10 mouse cellular contexts compared by ENCODE assay signal in genomic region chr9:121079388-121080088, GRCm38 (mm10).
A peak's percentile ranks its signal among the peaks of the same experiment; 100 is the strongest.
DNase-seq lines count a peak whose midpoint lies in the region; ATAC-seq and TF ChIP-seq lines count a peak whose summit lies in the region.
"Had no signal": no experiment of that assay in that cellular context is flagged by ENCODE, and none has a peak within 500 bp of the region (broad histone marks: within the 10 kb centered on the region; RNA-seq: fewer than 3 reads in every experiment).

No protein-coding gene starts in this region.

- H3K4me3 ChIP-seq in kidney, postnatal 0 days (replicated peaks; ENCODE audit: low read depth, low read length) = no peak overlapping the region
- H3K4me3 ChIP-seq in forebrain, embryonic 12.5 days (replicated peaks) = no peak overlapping the region
- no peak overlapping the region for H3K4me3 ChIP-seq in intestine, embryonic 16.5 days (ENCODE audit: low read length)
- H3K4me3 ChIP-seq: hindbrain, embryonic 15.5 days; myocyte had no signal

- WGBS in kidney, postnatal 0 days = 39% methylated on average over 9 of the region's 9 CpGs
- 55% methylated on average over 9 of the region's 9 CpGs for WGBS in forebrain, embryonic 12.5 days
- 42% methylated on average over 9 of the region's 9 CpGs for WGBS in intestine, embryonic 16.5 days

- H3K27ac ChIP-seq in kidney, postnatal 0 days = no peak overlapping the region
- H3K27ac ChIP-seq in forebrain, embryonic 12.5 days = 0 out of 2 replicates have a peak overlapping the region, but pooled peaks have one; percentile 56
- H3K27ac ChIP-seq in intestine, embryonic 16.5 days (ENCODE audit: low read length) = peak overlapping the region; percentile 47
- H3K27ac ChIP-seq: hindbrain, embryonic 15.5 days had no signal

- H3K9me3 ChIP-seq in kidney, postnatal 0 days (replicated peaks; ENCODE audit: low read length) = no peaks in the 10 kb centered on the region
- H3K9me3 ChIP-seq in forebrain, embryonic 12.5 days = no peaks in the 10 kb centered on the region
- H3K9me3 ChIP-seq in intestine, embryonic 16.5 days (ENCODE audit: control insufficient read depth, low read length) = no peaks in the 10 kb centered on the region
- H3K9me3 ChIP-seq: hindbrain, embryonic 15.5 days had no signal

- DNase-seq in kidney, postnatal 0 days (ENCODE audit: low spot score) = peak; percentile 80
- no peak for DNase-seq in kidney, adult 11 months
- DNase-seq in lung, postnatal 4 days = peak; percentile 55 to 83
- peak; percentile 24 for DNase-seq in yolk sac, embryonic 10.5 days (ENCODE audit: low spot score)
- DNase-seq in spleen, adult 12 weeks (ENCODE audit: low spot score) = no peak

- H3K4me1 ChIP-seq in kidney, postnatal 0 days (replicated peaks; ENCODE audit: insufficient read depth, low read length) = peaks cover 7% of the 10 kb centered on the region
- H3K4me1 ChIP-seq in forebrain, embryonic 12.5 days = peaks cover 31% of the 10 kb centered on the region
- H3K4me1 ChIP-seq in intestine, embryonic 16.5 days (ENCODE audit: control insufficient read depth, insufficient read depth, low read length) = peaks cover 10% of the 10 kb centered on the region

- 0 out of 2 replicates have a peak overlapping the region, but pooled peaks have one; percentile 8 for H3K9ac ChIP-seq in kidney, postnatal 0 days (ENCODE audit: low read depth, low read length)
- H3K9ac ChIP-seq in forebrain, embryonic 12.5 days = no peak overlapping the region
- H3K9ac ChIP-seq in intestine, embryonic 16.5 days (ENCODE audit: low read depth, low read length) = no peak overlapping the region
- H3K9ac ChIP-seq: hindbrain, embryonic 15.5 days had no signal

- no peaks in the 10 kb centered on the region for H3K36me3 ChIP-seq in kidney, postnatal 0 days (ENCODE audit: insufficient read depth, low read length)
- H3K36me3 ChIP-seq in forebrain, embryonic 12.5 days (replicated peaks) = no peaks in the 10 kb centered on the region
- no peaks in the 10 kb centered on the region for H3K36me3 ChIP-seq in intestine, embryonic 16.5 days (ENCODE audit: control insufficient read depth, insufficient read depth, low read length)
- H3K36me3 ChIP-seq: hindbrain, embryonic 15.5 days had no signal

- ATAC-seq in kidney, postnatal 0 days (replicated peaks; ENCODE audit: low FRiP score, low read depth) = peak; percentile 44
- ATAC-seq in forebrain, embryonic 12.5 days (ENCODE audit: low FRiP score) = no peak; the same call in 1 of the 2 replicates
- peak; percentile 85 for ATAC-seq in intestine, embryonic 16.5 days
- no peak for ATAC-seq in activated CD4-positive, CD25-positive, alpha-beta regulatory T cell, adult 4 months

- TF ChIP-seq CTCF in kidney, postnatal 0 days (IDR thresholded peaks at IDR 0.05; ENCODE audit: low read depth) = peak; percentile 65

- H3K27me3 ChIP-seq in kidney, postnatal 0 days (ENCODE audit: insufficient read depth, low read length) = no peaks in the 10 kb centered on the region
- no peaks in the 10 kb centered on the region for H3K27me3 ChIP-seq in forebrain, embryonic 12.5 days
- H3K27me3 ChIP-seq in intestine, embryonic 16.5 days (replicated peaks; ENCODE audit: control insufficient read depth, insufficient read depth, low read length) = no peaks in the 10 kb centered on the region
- H3K27me3 ChIP-seq: hindbrain, embryonic 15.5 days had no signal

- no peak overlapping the region for H3K4me2 ChIP-seq in kidney, postnatal 0 days (ENCODE audit: low read length)
- H3K4me2 ChIP-seq in forebrain, embryonic 12.5 days = no peak overlapping the region
- no peak overlapping the region for H3K4me2 ChIP-seq in intestine, embryonic 16.5 days (ENCODE audit: low read depth, low read length)
- H3K4me2 ChIP-seq: hindbrain, embryonic 15.5 days had no signal

Comparison
In these comparisons a context has a peak if more than half of its experiments do, and no peak if none do; other contexts are left out.
1. DNase-seq: peak in kidney, postnatal 0 days (single experiment), lung, postnatal 4 days (2 of 2) and yolk sac, embryonic 10.5 days (single experiment); none in kidney, adult 11 months (single experiment) and spleen, adult 12 weeks (single experiment).
2. ATAC-seq: peak in kidney, postnatal 0 days (single experiment) and intestine, embryonic 16.5 days (single experiment); none in forebrain, embryonic 12.5 days (single experiment) and activated CD4-positive, CD25-positive, alpha-beta regulatory T cell, adult 4 months (single experiment).